Comparison of ENCODE assay signal across 34 mouse cellular contexts in the genomic region with DNA sequence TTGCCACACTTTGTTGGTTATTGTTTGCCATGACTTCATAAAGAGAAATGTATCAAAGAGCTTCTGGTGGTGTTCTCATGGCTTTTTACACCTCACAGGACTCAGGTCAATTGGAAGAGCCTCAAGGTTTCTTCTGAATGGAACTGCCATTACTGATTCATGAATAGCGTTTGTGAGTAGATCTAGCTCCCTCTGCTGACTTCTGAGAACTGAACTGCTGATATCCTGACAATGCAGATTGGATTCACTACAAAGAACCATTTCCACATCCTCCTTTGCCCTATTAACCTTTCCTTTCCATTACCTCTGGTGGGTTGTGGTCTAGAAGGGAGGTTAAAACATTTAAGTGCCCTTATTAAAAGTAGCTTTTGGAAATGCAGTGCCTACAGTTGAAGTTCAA. TPM values are rescaled to one million over a fixed set of nuclear protein-coding genes. Genes with fewer than 3 reads are reported as not detected.
DNase-seq lines count a peak whose midpoint lies in the region; ATAC-seq and TF ChIP-seq lines count a peak whose summit lies in the region.
"Had no signal": no experiment of that assay in that cellular context is flagged by ENCODE, and none has a peak within 500 bp of the region (broad histone marks: within the 10 kb centered on the region; RNA-seq: fewer than 3 reads in every experiment).

No protein-coding gene starts in this region.

- no peak overlapping the region for H3K4me3 ChIP-seq in heart, adult 2 months
- H3K4me3 ChIP-seq: forebrain, embryonic 12.5 days; heart, embryonic 10.5 days; hindbrain, embryonic 10.5 days; limb, embryonic 15.5 days; neural tube, embryonic 15.5 days; stomach, embryonic 15.5 days had no signal

- no peak for DNase-seq in heart, adult 2 months
- no peak for DNase-seq in heart, postnatal 4 days
- DNase-seq in layer of hippocampus, adult 9-10 months (ENCODE audit: low spot score), result peak; percentile 2
- DNase-seq in layer of hippocampus, adult 8-10 months (ENCODE audit: low spot score in 2 of 2), result no peak
- peak; percentile 37 for DNase-seq in Muller cell, postnatal 12 days (ENCODE audit: inconsistent ontology term)
- DNase-seq in brain, adult 2 months (ENCODE audit: low read depth, low spot score), result peak; percentile 5
- DNase-seq in yolk sac, embryonic 10.5 days (ENCODE audit: low spot score), result no peak
- DNase-seq: adrenal gland, postnatal 10 days; B cell, adult 2 months; cerebellum, adult 9-11 months; gastrocnemius, postnatal 36 days; kidney, postnatal 25 days; left cerebral cortex, postnatal 4 days; lung, postnatal 10 days; thymus, adult 18-20 months; thymus, postnatal 36 days had no signal

- no peak for TF ChIP-seq POLR2A in heart, adult 2 months (IDR thresholded peaks at IDR 0.05; ENCODE audit: insufficient read depth, low read depth, low read length)

- H3K36me3 ChIP-seq in heart, adult 2 months (ENCODE audit: control insufficient read depth, insufficient read depth, low read length), result no peaks in the 10 kb centered on the region
- H3K36me3 ChIP-seq: forebrain, embryonic 12.5 days; heart, embryonic 10.5 days; hindbrain, embryonic 10.5 days; limb, embryonic 15.5 days; neural tube, embryonic 15.5 days; stomach, embryonic 15.5 days had no signal

- no peaks in the 10 kb centered on the region for H3K79me2 ChIP-seq in heart, adult 2 months (replicated peaks; ENCODE audit: control insufficient read depth, insufficient read depth, low read length)

- intact Hi-C loops in heart, adult 2 months (cut with DNase I), result loop anchor here (10.0 kb wide), 1 partner anchor 301 kb away; no protein-coding TSS in a partner anchor

- 6% methylated on average over 1 of the region's 1 CpGs for WGBS in heart, adult 2 months

- no peak for TF ChIP-seq EP300 in heart, adult 2 months (IDR thresholded peaks at IDR 0.05; ENCODE audit: insufficient read depth, low read depth, low read length)

- H3K4me1 ChIP-seq in heart, adult 2 months (ENCODE audit: control insufficient read depth, insufficient read depth, low read length), result no peaks in the 10 kb centered on the region
- H3K4me1 ChIP-seq: forebrain, embryonic 12.5 days; heart, embryonic 10.5 days; hindbrain, embryonic 10.5 days; limb, embryonic 15.5 days; neural tube, embryonic 15.5 days; stomach, embryonic 15.5 days had no signal

- no peaks in the 10 kb centered on the region for H3K27me3 ChIP-seq in heart, adult 2 months (ENCODE audit: control insufficient read depth, insufficient read depth, low read length)
- H3K27me3 ChIP-seq: forebrain, embryonic 12.5 days; limb, embryonic 15.5 days; neural tube, embryonic 15.5 days; stomach, embryonic 15.5 days had no signal

- no peak overlapping the region for H3K9ac ChIP-seq in heart, adult 2 months (ENCODE audit: low read depth, low read length)
- H3K9ac ChIP-seq: forebrain, embryonic 12.5 days; limb, embryonic 15.5 days; neural tube, embryonic 15.5 days; stomach, embryonic 15.5 days had no signal

- no peak for ATAC-seq in erythroblast, adult 5-6 weeks (replicated peaks; ENCODE audit: low FRiP score, poor library complexity, severe bottlenecking)
- ATAC-seq: hindbrain, embryonic 16.5 days; intestine, embryonic 16.5 days had no signal

- peak; percentile 50 for TF ChIP-seq CTCF in heart, adult 2 months (IDR thresholded peaks at IDR 0.05)

- no peak overlapping the region for H3K27ac ChIP-seq in heart, adult 2 months
- H3K27ac ChIP-seq: forebrain, embryonic 12.5 days; heart, embryonic 10.5 days; hindbrain, embryonic 10.5 days; limb, embryonic 15.5 days; neural tube, embryonic 15.5 days; stomach, embryonic 15.5 days had no signal

RNA-seq across cellular contexts. Expression of a gene that starts 16.9 kb away (rescaled TPM):
- not detected for total RNA-seq in heart, adult 2 months (2021)
- polyA plus RNA-seq in heart, adult 2 months (2012; rRNA removed), result not detected in 2 replicates
- not detected for total RNA-seq in heart, postnatal 4 days (2021)
- total RNA-seq in layer of hippocampus, adult 8-10 months (2022), result not detected
- not detected in 2 replicates for total RNA-seq in erythroblast, adult 5-6 weeks (2015; ENCODE audit: low replicate concordance)
- not detected in 2 replicates for total RNA-seq in erythroblast, adult 5-6 weeks (2017; ENCODE audit: low replicate concordance)
- total RNA-seq: adrenal gland, postnatal 10 days; gastrocnemius, postnatal 36 days; layer of hippocampus, postnatal 10 days; left cerebral cortex, adult 8-10 months; left cerebral cortex, postnatal 4 days; megakaryocyte progenitor cell, adult 5-6 weeks had no signal
- polyA plus RNA-seq: brain, embryonic 14.5 days; cortical plate, adult 2 months; embryonic facial prominence, embryonic 11.5 days; forebrain, embryonic 12.5 days; heart, embryonic 10.5 days; heart, embryonic 16.5 days; hindbrain, embryonic 10.5 days; hindbrain, embryonic 16.5 days; intestine, embryonic 16.5 days; limb, embryonic 15.5 days; liver, embryonic 16.5 days; midbrain, embryonic 11.5 days; neural tube, embryonic 15.5 days; stomach, embryonic 15.5 days had no signal

RNA-seq across cellular contexts. Expression of a gene that starts 30.0 kb away (rescaled TPM):
- total RNA-seq in heart, adult 2 months (2021), result not detected
- polyA plus RNA-seq in heart, adult 2 months (2012; rRNA removed), result not detected in 2 replicates
- total RNA-seq in heart, postnatal 4 days (2021), result not detected
- total RNA-seq in layer of hippocampus, adult 8-10 months (2022), result not detected
- 1.9 TPM in 1 of 2 replicates, not detected in the other for total RNA-seq in erythroblast, adult 5-6 weeks (2015; ENCODE audit: low replicate concordance)
- total RNA-seq in erythroblast, adult 5-6 weeks (2017; ENCODE audit: low replicate concordance), result 0.14 TPM in 1 of 2 replicates, not detected in the other
- total RNA-seq: adrenal gland, postnatal 10 days; gastrocnemius, postnatal 36 days; layer of hippocampus, postnatal 10 days; left cerebral cortex, postnatal 4 days; megakaryocyte progenitor cell, adult 5-6 weeks had no signal
- polyA plus RNA-seq: brain, embryonic 14.5 days; cortical plate, adult 2 months; embryonic facial prominence, embryonic 11.5 days; forebrain, embryonic 12.5 days; heart, embryonic 10.5 days; heart, embryonic 16.5 days; hindbrain, embryonic 10.5 days; hindbrain, embryonic 16.5 days; intestine, embryonic 16.5 days; limb, embryonic 15.5 days; liver, embryonic 16.5 days; midbrain, embryonic 11.5 days; neural tube, embryonic 15.5 days; stomach, embryonic 15.5 days had no signal

RNA-seq across cellular contexts. Expression of a gene that starts 45.6 kb away (rescaled TPM):
- not detected for total RNA-seq in heart, adult 2 months (2021)
- polyA plus RNA-seq in heart, adult 2 months (2012; rRNA removed), result not detected in 2 replicates
- not detected for total RNA-seq in heart, postnatal 4 days (2021)
- total RNA-seq in layer of hippocampus, adult 8-10 months (2022), result not detected
- total RNA-seq in erythroblast, adult 5-6 weeks (2015; ENCODE audit: low replicate concordance), result not detected in 2 replicates
- not detected in 2 replicates for total RNA-seq in erythroblast, adult 5-6 weeks (2017; ENCODE audit: low replicate concordance)
- total RNA-seq: adrenal gland, postnatal 10 days; gastrocnemius, postnatal 36 days; layer of hippocampus, postnatal 10 days; left cerebral cortex, adult 8-10 months; left cerebral cortex, postnatal 4 days; megakaryocyte progenitor cell, adult 5-6 weeks had no signal
- polyA plus RNA-seq: brain, embryonic 14.5 days; cortical plate, adult 2 months; embryonic facial prominence, embryonic 11.5 days; forebrain, embryonic 12.5 days; heart, embryonic 10.5 days; heart, embryonic 16.5 days; hindbrain, embryonic 10.5 days; hindbrain, embryonic 16.5 days; intestine, embryonic 16.5 days; limb, embryonic 15.5 days; liver, embryonic 16.5 days; midbrain, embryonic 11.5 days; neural tube, embryonic 15.5 days; stomach, embryonic 15.5 days had no signal

RNA-seq across cellular contexts. Expression of a gene that starts 50.7 kb away (rescaled TPM):
- total RNA-seq in heart, adult 2 months (2021), result not detected
- not detected in 2 replicates for polyA plus RNA-seq in heart, adult 2 months (2012; rRNA removed)
- not detected for total RNA-seq in heart, postnatal 4 days (2021)
- total RNA-seq in layer of hippocampus, adult 8-10 months (2022), result not detected
- total RNA-seq in erythroblast, adult 5-6 weeks (2015; ENCODE audit: low replicate concordance), result not detected in 2 replicates
- not detected in 2 replicates for total RNA-seq in erythroblast, adult 5-6 weeks (2017; ENCODE audit: low replicate concordance)
- total RNA-seq: adrenal gland, postnatal 10 days; gastrocnemius, postnatal 36 days; layer of hippocampus, postnatal 10 days; left cerebral cortex, adult 8-10 months; left cerebral cortex, postnatal 4 days; megakaryocyte progenitor cell, adult 5-6 weeks had no signal
- polyA plus RNA-seq: brain, embryonic 14.5 days; cortical plate, adult 2 months; embryonic facial prominence, embryonic 11.5 days; forebrain, embryonic 12.5 days; heart, embryonic 10.5 days; heart, embryonic 16.5 days; hindbrain, embryonic 10.5 days; hindbrain, embryonic 16.5 days; intestine, embryonic 16.5 days; limb, embryonic 15.5 days; liver, embryonic 16.5 days; midbrain, embryonic 11.5 days; neural tube, embryonic 15.5 days; stomach, embryonic 15.5 days had no signal

Comparison
In these comparisons a context has a peak if more than half of its experiments do, and no peak if none do; other contexts are left out.
1. DNase-seq: peak in layer of hippocampus, adult 9-10 months (single experiment), Muller cell, postnatal 12 days (single experiment) and brain, adult 2 months (single experiment); none in heart, adult 2 months (0 of 2), heart, postnatal 4 days (single experiment), layer of hippocampus, adult 8-10 months (0 of 2) and yolk sac, embryonic 10.5 days (single experiment).